Mouse (Mus musculus) midbrain, embryonic 13.5 days (tissue): ENCODE results near the gene Slc25a10. TPM values are rescaled to one million over a fixed set of nuclear protein-coding genes. Genes with fewer than 3 reads are reported as not detected.
"Not testable (repeated sequence)": the region's sequence is repeated elsewhere in the genome, so short reads cannot be mapped to it uniquely, and the experiment has no call there.

Experiments used
- ATAC-seq: fragments of 200-750 bp; cut with Nextera tagmentation; 2 replicates; pipeline ENCODE4 v1.8.0; 2017; ENCODE audit warnings: mild to moderate bottlenecking, moderate TSS enrichment, moderate library complexity
- H3K27ac ChIP-seq: fragments of 300-500 bp; sonication (generic); 2 replicates; pipeline ENCODE4 v1.5.1; 2015; ENCODE audit warnings: inconsistent platforms, mild to moderate bottlenecking, moderate library complexity
- H3K27me3 ChIP-seq: fragments of 300-500 bp; sonication (generic); 2 replicates; pipeline ENCODE4 v1.6.1; 2015; ENCODE audit warnings: mild to moderate bottlenecking, inconsistent platforms
- H3K36me3 ChIP-seq: fragments of 300-500 bp; sonication (generic); 2 replicates; pipeline ENCODE4 v1.6.1; 2015; ENCODE audit warnings: mild to moderate bottlenecking, inconsistent platforms
- H3K4me1 ChIP-seq: fragments of 300-500 bp; sonication (generic); replicated peaks from 2 replicates; pipeline ENCODE4 v1.6.1; 2015; ENCODE audit warnings: inconsistent platforms
- H3K4me2 ChIP-seq: fragments of 300-500 bp; sonication (generic); replicated peaks from 2 replicates; pipeline ENCODE4 v1.6.1; 2015; ENCODE audit warnings: moderate library complexity, mild to moderate bottlenecking, inconsistent platforms
- H3K4me3 ChIP-seq: fragments of 300-500 bp; sonication (generic); replicated peaks from 2 replicates; pipeline ENCODE4 v1.5.1; 2015; ENCODE audit warnings: mild to moderate bottlenecking, inconsistent platforms
- H3K9ac ChIP-seq: fragments of 300-500 bp; sonication (generic); replicated peaks from 2 replicates; pipeline ENCODE4 v1.6.1; 2015; ENCODE audit warnings: mild to moderate bottlenecking, inconsistent platforms
- H3K9me3 ChIP-seq: fragments of 300-500 bp; sonication (generic); 2 replicates; pipeline ENCODE4 v1.6.1; 2016; ENCODE audit warnings: mild to moderate bottlenecking, inconsistent platforms
- WGBS: fragments of 180-500 bp; shearing (Covaris S2); methylation state at CpG from one replicate; pipeline ENCODE4 v1.1.7; 2015; 5-methylcytosine and 5-hydroxymethylcytosine counted together
- polyA plus RNA-seq: library from polyadenylated mRNA; unstranded; fragments of >200 nt; fragmentation: Nextera tagmentation; extraction: Ambion mirVana; gene quantifications from 2 replicates; pipeline ENCODE4 v1.2.1, GENCODE M21; 2015

Slc25a10 gene
- polyA plus RNA-seq, 1 experiment from 2014 or later = 28.2 TPM

GRCm38 (mm10) chr11:120500357-120500756 is 8.7 kb downstream of the Slc25a10 start:
- Histone ChIP-seq H3K9ac (no peak overlapping the region), H3K4me2 (no peak overlapping the region), H3K4me3 (no peak overlapping the region), H3K36me3 (peaks cover 40% of the 10 kb centered on the region), H3K27me3 (no peaks in the 10 kb centered on the region), H3K4me1 (no peaks in the 10 kb centered on the region), H3K27ac (no peak overlapping the region), H3K9me3 (no peaks in the 10 kb centered on the region)
- no peak for ATAC-seq
- WGBS = 36% methylated on average over 3 of the region's 3 CpGs

GRCm38 (mm10) chr11:120501018-120501417 is 9.4 kb downstream of the Slc25a10 start:
- Histone ChIP-seq H3K27ac (no peak overlapping the region), H3K4me1 (no peaks in the 10 kb centered on the region), H3K27me3 (no peaks in the 10 kb centered on the region), H3K4me3 (no peak overlapping the region), H3K36me3 (peaks cover 33% of the 10 kb centered on the region), H3K4me2 (no peak overlapping the region), H3K9ac (no peak overlapping the region), H3K9me3 (no peaks in the 10 kb centered on the region)
- no peak for ATAC-seq
- WGBS = 72% methylated on average over 6 of the region's 6 CpGs

GRCm38 (mm10) chr11:120501701-120502100 is 10.1 kb downstream of the Slc25a10 start:
- H3K4me2 ChIP-seq = no peak overlapping the region
- no peak overlapping the region for H3K27ac ChIP-seq
- H3K4me1 ChIP-seq = no peaks in the 10 kb centered on the region
- WGBS = 95% methylated on average over 4 of the region's 4 CpGs
- no peaks in the 10 kb centered on the region for H3K27me3 ChIP-seq
- H3K4me3 ChIP-seq = no peak overlapping the region
- ATAC-seq = no peak
- H3K9me3 ChIP-seq = no peaks in the 10 kb centered on the region
- H3K36me3 ChIP-seq = peaks cover 27% of the 10 kb centered on the region
- H3K9ac ChIP-seq = no peak overlapping the region

GRCm38 (mm10) chr11:120505661-120506060 is 14.0 kb downstream of the Slc25a10 start:
- H3K27me3 ChIP-seq = no peaks in the 10 kb centered on the region
- peaks cover 7% of the 10 kb centered on the region; the same call in 1 of the 2 replicates for H3K4me1 ChIP-seq
- no peak overlapping the region for H3K9ac ChIP-seq
- no peak overlapping the region for H3K4me3 ChIP-seq
- no peak for ATAC-seq
- 91% methylated on average over 3 of the region's 3 CpGs for WGBS
- no peaks in the 10 kb centered on the region for H3K9me3 ChIP-seq
- no peak overlapping the region for H3K4me2 ChIP-seq
- H3K36me3 ChIP-seq = no peaks in the 10 kb centered on the region
- H3K27ac ChIP-seq = no peak overlapping the region

GRCm38 (mm10) chr11:120506899-120507298 is 15.3 kb downstream of the Slc25a10 start:
- H3K36me3 ChIP-seq = no peaks in the 10 kb centered on the region
- no peak overlapping the region for H3K4me2 ChIP-seq
- peaks cover 12% of the 10 kb centered on the region; the same call in 1 of the 2 replicates for H3K4me1 ChIP-seq
- no peak overlapping the region for H3K9ac ChIP-seq
- H3K9me3 ChIP-seq = no peaks in the 10 kb centered on the region
- no peak overlapping the region for H3K27ac ChIP-seq
- 62% methylated on average over 4 of the region's 4 CpGs for WGBS
- no peaks in the 10 kb centered on the region for H3K27me3 ChIP-seq
- H3K4me3 ChIP-seq = no peak overlapping the region
- ATAC-seq = no peak

GRCm38 (mm10) chr11:120507611-120508289 is 16.1 kb downstream of the Slc25a10 start:
- Histone ChIP-seq H3K4me1 (peaks cover 12% of the 10 kb centered on the region; the same call in 1 of the 2 replicates), H3K36me3 (no peaks in the 10 kb centered on the region), H3K9me3 (no peaks in the 10 kb centered on the region), H3K9ac (no peak overlapping the region), H3K4me3 (no peak overlapping the region), H3K27ac (no peak overlapping the region), H3K27me3 (no peaks in the 10 kb centered on the region), H3K4me2 (no peak overlapping the region)
- WGBS = 82% methylated on average over 13 of the region's 13 CpGs
- ATAC-seq = no peak

GRCm38 (mm10) chr11:120508290-120508870 is 16.7 kb downstream of the Slc25a10 start:
- Histone ChIP-seq H3K4me3 (no peak overlapping the region), H3K4me2 (no peak overlapping the region), H3K27me3 (no peaks in the 10 kb centered on the region), H3K27ac (no peak overlapping the region), H3K9me3 (no peaks in the 10 kb centered on the region), H3K36me3 (no peaks in the 10 kb centered on the region), H3K4me1 (peaks cover 12% of the 10 kb centered on the region; the same call in 1 of the 2 replicates), H3K9ac (no peak overlapping the region)
- ATAC-seq = no peak
- WGBS = 90% methylated on average over 9 of the region's 9 CpGs

- no peaks in the 10 kb centered on the region for H3K36me3 ChIP-seq
- WGBS = 41% methylated on average over 4 of the region's 4 CpGs
- H3K9ac ChIP-seq = no peak overlapping the region
- ATAC-seq = no peak
- no peak overlapping the region for H3K4me3 ChIP-seq
- H3K4me2 ChIP-seq = no peak overlapping the region; the same call in 1 of the 2 replicates
- H3K9me3 ChIP-seq = no peaks in the 10 kb centered on the region
- no peaks in the 10 kb centered on the region for H3K27me3 ChIP-seq
- H3K27ac ChIP-seq = no peak overlapping the region
- peaks cover 12% of the 10 kb centered on the region; the same call in 1 of the 2 replicates for H3K4me1 ChIP-seq
Observed at GRCm38 (mm10) chr11:120509940-120510339, 18.3 kb downstream of the Slc25a10 start.

- no peak overlapping the region; the same call in 1 of the 2 replicates for H3K4me3 ChIP-seq
Observed at GRCm38 (mm10) chr11:120510375-120511030, 18.9 kb downstream of the Slc25a10 start.

GRCm38 (mm10) chr11:120512790-120513453 is 21.3 kb downstream of the Slc25a10 start:
- Histone ChIP-seq H3K4me1 (peaks cover 12% of the 10 kb centered on the region; the same call in 1 of the 2 replicates), H3K4me3 (no peak overlapping the region), H3K36me3 (no peaks in the 10 kb centered on the region), H3K4me2 (no peak overlapping the region), H3K27me3 (no peaks in the 10 kb centered on the region), H3K9ac (no peak overlapping the region), H3K27ac (no peak overlapping the region), H3K9me3 (no peaks in the 10 kb centered on the region)
- 54% methylated on average over 6 of the region's 6 CpGs for WGBS
- ATAC-seq = no peak

More at GRCm38 (mm10) chr11:120510375-120511030, 18.9 kb downstream of the Slc25a10 start:
- no peaks in the 10 kb centered on the region for H3K27me3 ChIP-seq
- 5% methylated on average over 16 of the region's 16 CpGs for WGBS
- peak overlapping the region; percentile 38 for H3K4me2 ChIP-seq
- H3K4me1 ChIP-seq = peaks cover 12% of the 10 kb centered on the region; the same call in 1 of the 2 replicates
- no peak overlapping the region for H3K9ac ChIP-seq
- no peak for ATAC-seq
- no peaks in the 10 kb centered on the region for H3K9me3 ChIP-seq
- H3K36me3 ChIP-seq = no peaks in the 10 kb centered on the region
- H3K27ac ChIP-seq = peak overlapping the region; percentile 40; the same call in 1 of the 2 replicates

GRCm38 (mm10) chr11:120514262-120514661 is 22.6 kb downstream of the Slc25a10 start:
- H3K27ac ChIP-seq, H3K36me3 ChIP-seq, H3K9ac ChIP-seq, H3K4me3 ChIP-seq, ATAC-seq, H3K4me2 ChIP-seq, H3K9me3 ChIP-seq, H3K27me3 ChIP-seq: not testable (repeated sequence)
- WGBS = 97% methylated on average over 2 of the region's 2 CpGs
- peaks cover 12% of the 10 kb centered on the region; the same call in 1 of the 2 replicates for H3K4me1 ChIP-seq
